Mouse (Mus musculus): ENCODE data around the gene Cacna1c. TPM values are rescaled to one million over a fixed set of nuclear protein-coding genes. Genes with fewer than 3 reads are reported as not detected.

The Cacna1c gene
- polyA plus RNA-seq, 1 experiment from 2014 or later = 3.6 TPM

GRCm38 (mm10) chr6:119082662-119083061 lies 113.6 kb downstream of the Cacna1c start:
- Histone ChIP-seq H3K27ac (no peak overlapping the region), H3K36me3 (ENCODE audit: poor library complexity, severe bottlenecking) (no peaks in the 10 kb centered on the region), H3K9ac (no peak overlapping the region), H3K9me3 (replicated peaks) (no peaks in the 10 kb centered on the region), H3K4me1 (peaks cover 7% of the 10 kb centered on the region; the same call in 1 of the 2 replicates), H3K27me3 (no peaks in the 10 kb centered on the region), H3K4me2 (no peak overlapping the region), H3K4me3 (no peak overlapping the region)
- ATAC-seq = no peak
- 83% methylated on average over 8 of the region's 8 CpGs for WGBS

GRCm38 (mm10) chr6:119081650-119082049 lies 114.6 kb downstream of the Cacna1c start:
- Histone ChIP-seq H3K4me2 (no peak overlapping the region), H3K9ac (no peak overlapping the region)
- 92% methylated on average over 12 of the region's 12 CpGs for WGBS

GRCm38 (mm10) chr6:119079626-119080025 lies 116.6 kb downstream of the Cacna1c start:
- ATAC-seq = no peak
- Histone ChIP-seq H3K4me1 (peaks cover 7% of the 10 kb centered on the region; the same call in 1 of the 2 replicates), H3K27ac (no peak overlapping the region), H3K9me3 (replicated peaks) (no peaks in the 10 kb centered on the region), H3K4me3 (no peak overlapping the region), H3K36me3 (ENCODE audit: poor library complexity, severe bottlenecking) (no peaks in the 10 kb centered on the region), H3K9ac (no peak overlapping the region), H3K27me3 (no peaks in the 10 kb centered on the region), H3K4me2 (no peak overlapping the region)
- WGBS = 80% methylated on average over 8 of the region's 8 CpGs

More at GRCm38 (mm10) chr6:119081650-119082049, 114.6 kb downstream of the Cacna1c start:
- H3K4me3 ChIP-seq = no peak overlapping the region
- no peaks in the 10 kb centered on the region for H3K27me3 ChIP-seq
- peaks cover 7% of the 10 kb centered on the region; the same call in 1 of the 2 replicates for H3K4me1 ChIP-seq
- no peaks in the 10 kb centered on the region for H3K9me3 ChIP-seq (replicated peaks)
- H3K36me3 ChIP-seq (ENCODE audit: poor library complexity, severe bottlenecking) = no peaks in the 10 kb centered on the region
- ATAC-seq = no peak
- no peak overlapping the region for H3K27ac ChIP-seq

GRCm38 (mm10) chr6:119078912-119079311 lies 117.3 kb downstream of the Cacna1c start:
- H3K9ac ChIP-seq = no peak overlapping the region
- H3K4me3 ChIP-seq = no peak overlapping the region
- H3K9me3 ChIP-seq (replicated peaks) = no peaks in the 10 kb centered on the region
- no peak for ATAC-seq
- no peak overlapping the region for H3K4me2 ChIP-seq
- 0 out of 2 replicates have a peak overlapping the region, but pooled peaks have one; percentile 1 for H3K27ac ChIP-seq
- no peaks in the 10 kb centered on the region for H3K36me3 ChIP-seq (ENCODE audit: poor library complexity, severe bottlenecking)
- peaks cover 7% of the 10 kb centered on the region; the same call in 1 of the 2 replicates for H3K4me1 ChIP-seq
- H3K27me3 ChIP-seq = no peaks in the 10 kb centered on the region
- 75% methylated on average over 9 of the region's 9 CpGs for WGBS

- 91% methylated on average over 6 of the region's 6 CpGs for WGBS
- Histone ChIP-seq H3K4me3 (no peak overlapping the region), H3K27me3 (no peaks in the 10 kb centered on the region), H3K9me3 (replicated peaks) (no peaks in the 10 kb centered on the region), H3K9ac (no peak overlapping the region), H3K27ac (no peak overlapping the region), H3K4me1 (peaks cover 5% of the 10 kb centered on the region; the same call in 1 of the 2 replicates), H3K36me3 (ENCODE audit: poor library complexity, severe bottlenecking) (no peaks in the 10 kb centered on the region), H3K4me2 (no peak overlapping the region)
- ATAC-seq = no peak
Measured at GRCm38 (mm10) chr6:119077231-119077630, 119.0 kb downstream of the Cacna1c start.

- no peak overlapping the region for H3K27ac ChIP-seq
- no peak overlapping the region for H3K9ac ChIP-seq
- H3K4me1 ChIP-seq = no peaks in the 10 kb centered on the region
Measured at GRCm38 (mm10) chr6:119073419-119074071, 122.7 kb downstream of the Cacna1c start.

GRCm38 (mm10) chr6:119072772-119073171 lies 123.4 kb downstream of the Cacna1c start:
- no peaks in the 10 kb centered on the region for H3K27me3 ChIP-seq
- ATAC-seq = no peak

More at GRCm38 (mm10) chr6:119073419-119074071, 122.7 kb downstream of the Cacna1c start:
- 90% methylated on average over 14 of the region's 14 CpGs for WGBS
- Histone ChIP-seq H3K36me3 (ENCODE audit: poor library complexity, severe bottlenecking) (no peaks in the 10 kb centered on the region), H3K9me3 (replicated peaks) (no peaks in the 10 kb centered on the region), H3K27me3 (no peaks in the 10 kb centered on the region), H3K4me2 (no peak overlapping the region), H3K4me3 (no peak overlapping the region)
- ATAC-seq = no peak

GRCm38 (mm10) chr6:119070771-119071170 lies 125.4 kb downstream of the Cacna1c start:
- 77% methylated on average over 4 of the region's 4 CpGs for WGBS
- Histone ChIP-seq H3K4me3 (no peak overlapping the region), H3K4me2 (no peak overlapping the region), H3K9me3 (replicated peaks) (no peaks in the 10 kb centered on the region), H3K9ac (no peak overlapping the region), H3K27me3 (no peaks in the 10 kb centered on the region), H3K36me3 (ENCODE audit: poor library complexity, severe bottlenecking) (no peaks in the 10 kb centered on the region), H3K27ac (no peak overlapping the region), H3K4me1 (no peaks in the 10 kb centered on the region)
- ATAC-seq = no peak

More at GRCm38 (mm10) chr6:119072772-119073171, 123.4 kb downstream of the Cacna1c start:
- H3K36me3 ChIP-seq (ENCODE audit: poor library complexity, severe bottlenecking) = no peaks in the 10 kb centered on the region
- no peaks in the 10 kb centered on the region for H3K9me3 ChIP-seq (replicated peaks)
- WGBS = 68% methylated on average over 7 of the region's 7 CpGs
- H3K27ac ChIP-seq = no peak overlapping the region
- no peak overlapping the region for H3K4me3 ChIP-seq
- no peaks in the 10 kb centered on the region for H3K4me1 ChIP-seq
- H3K4me2 ChIP-seq = no peak overlapping the region
- no peak overlapping the region for H3K9ac ChIP-seq

GRCm38 (mm10) chr6:119070351-119070750 lies 125.9 kb downstream of the Cacna1c start:
- 92% methylated on average over 3 of the region's 3 CpGs for WGBS
- Histone ChIP-seq H3K27me3 (no peaks in the 10 kb centered on the region), H3K4me2 (no peak overlapping the region), H3K9ac (no peak overlapping the region), H3K4me3 (no peak overlapping the region), H3K4me1 (no peaks in the 10 kb centered on the region), H3K36me3 (ENCODE audit: poor library complexity, severe bottlenecking) (no peaks in the 10 kb centered on the region), H3K27ac (no peak overlapping the region), H3K9me3 (replicated peaks) (no peaks in the 10 kb centered on the region)
- ATAC-seq = no peak

GRCm38 (mm10) chr6:119069145-119069544 lies 127.1 kb downstream of the Cacna1c start:
- Histone ChIP-seq H3K9ac (no peak overlapping the region), H3K4me1 (no peaks in the 10 kb centered on the region), H3K4me3 (no peak overlapping the region), H3K27me3 (no peaks in the 10 kb centered on the region), H3K4me2 (no peak overlapping the region), H3K9me3 (replicated peaks) (no peaks in the 10 kb centered on the region), H3K27ac (no peak overlapping the region), H3K36me3 (ENCODE audit: poor library complexity, severe bottlenecking) (no peaks in the 10 kb centered on the region)
- ATAC-seq = no peak
- WGBS = 89% methylated on average over 5 of the region's 5 CpGs

- Histone ChIP-seq H3K9me3 (replicated peaks) (no peaks in the 10 kb centered on the region), H3K36me3 (ENCODE audit: poor library complexity, severe bottlenecking) (no peaks in the 10 kb centered on the region), H3K9ac (no peak overlapping the region), H3K4me1 (no peaks in the 10 kb centered on the region), H3K4me2 (no peak overlapping the region), H3K27ac (no peak overlapping the region), H3K4me3 (no peak overlapping the region), H3K27me3 (no peaks in the 10 kb centered on the region)
- ATAC-seq = no peak
- 79% methylated on average over 4 of the region's 4 CpGs for WGBS
Measured at GRCm38 (mm10) chr6:119068650-119069049, 127.6 kb downstream of the Cacna1c start.

- 88% methylated on average over 5 of the region's 5 CpGs for WGBS
- no peaks in the 10 kb centered on the region for H3K4me1 ChIP-seq
- no peaks in the 10 kb centered on the region for H3K27me3 ChIP-seq
- ATAC-seq = no peak
- no peak overlapping the region for H3K9ac ChIP-seq
- H3K36me3 ChIP-seq (ENCODE audit: poor library complexity, severe bottlenecking) = no peaks in the 10 kb centered on the region
- H3K4me2 ChIP-seq = no peak overlapping the region
- no peaks in the 10 kb centered on the region for H3K9me3 ChIP-seq (replicated peaks)
- no peak overlapping the region for H3K4me3 ChIP-seq
- no peak overlapping the region for H3K27ac ChIP-seq
Measured at GRCm38 (mm10) chr6:119064961-119065360, 131.3 kb downstream of the Cacna1c start.

- 92% methylated on average over 9 of the region's 9 CpGs for WGBS
- Histone ChIP-seq H3K9me3 (replicated peaks) (no peaks in the 10 kb centered on the region), H3K9ac (no peak overlapping the region), H3K4me2 (no peak overlapping the region), H3K36me3 (ENCODE audit: poor library complexity, severe bottlenecking) (no peaks in the 10 kb centered on the region), H3K27me3 (no peaks in the 10 kb centered on the region), H3K4me1 (no peaks in the 10 kb centered on the region), H3K27ac (no peak overlapping the region), H3K4me3 (no peak overlapping the region)
- ATAC-seq = no peak
Measured at GRCm38 (mm10) chr6:119064430-119064829, 131.8 kb downstream of the Cacna1c start.

Data from forebrain, embryonic 13.5 days (tissue).